In the genomic region with DNA sequence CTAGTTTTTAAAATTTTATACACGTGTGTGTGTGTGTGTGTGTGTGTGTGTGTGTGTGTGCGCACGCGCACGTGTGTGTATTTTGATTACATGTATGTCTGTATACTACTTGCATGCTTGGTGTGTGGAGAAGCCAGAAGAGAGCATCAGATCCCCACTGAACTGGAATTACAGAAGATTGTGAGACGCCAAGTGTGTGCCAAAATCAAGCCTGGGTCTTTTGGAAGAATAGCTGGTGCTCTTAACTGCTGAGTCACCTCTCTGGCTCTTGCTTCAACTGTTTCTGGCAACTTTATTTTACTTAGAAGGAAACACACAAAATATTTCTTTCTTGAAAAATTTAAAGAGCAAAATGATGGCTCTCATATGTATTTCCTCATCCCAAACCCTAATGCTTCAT, we compare ENCODE assay signal across 14 mouse cellular contexts.
"Had no signal": no experiment of that assay in that cellular context is flagged by ENCODE, and none has a peak within 500 bp of the region (broad histone marks: within the 10 kb centered on the region; RNA-seq: fewer than 3 reads in every experiment).

No protein-coding gene starts in this region.

- DNase-seq: kidney, adult 9 months; kidney, postnatal 10 days; kidney, postnatal 4 days; left cerebral cortex, postnatal 4 days; lung, adult 18-20 months; lung, postnatal 4 days; right cerebral cortex, postnatal 14 days; thymus, postnatal 4 days had no signal

- H3K9me3 ChIP-seq: limb, embryonic 13.5 days; midbrain, embryonic 10.5 days; midbrain, embryonic 15.5 days; neural tube, embryonic 12.5 days had no signal

- H3K4me3 ChIP-seq: layer of hippocampus, adult 2 months; limb, embryonic 13.5 days; midbrain, embryonic 10.5 days; midbrain, embryonic 15.5 days; neural tube, embryonic 12.5 days had no signal

- H3K4me1 ChIP-seq: limb, embryonic 13.5 days; midbrain, embryonic 10.5 days; midbrain, embryonic 15.5 days; neural tube, embryonic 12.5 days had no signal

- H3K9ac ChIP-seq: limb, embryonic 13.5 days; liver, embryonic 14.5 days; midbrain, embryonic 15.5 days; neural tube, embryonic 12.5 days had no signal

- H3K36me3 ChIP-seq: limb, embryonic 13.5 days; midbrain, embryonic 10.5 days; midbrain, embryonic 15.5 days; neural tube, embryonic 12.5 days had no signal

- H3K27ac ChIP-seq: layer of hippocampus, adult 2 months; limb, embryonic 13.5 days; liver, embryonic 14.5 days; midbrain, embryonic 10.5 days; midbrain, embryonic 15.5 days; neural tube, embryonic 12.5 days had no signal

- ATAC-seq: midbrain, embryonic 15.5 days had no signal

- H3K27me3 ChIP-seq: limb, embryonic 13.5 days; midbrain, embryonic 15.5 days; neural tube, embryonic 12.5 days had no signal

- H3K4me2 ChIP-seq: limb, embryonic 13.5 days; midbrain, embryonic 15.5 days; neural tube, embryonic 12.5 days had no signal
